ENCODE assay signal across 11 mouse cellular contexts in genomic region chr11:88581375-88581774, GRCm38 (mm10).
DNase-seq lines count a peak whose midpoint lies in the region; ATAC-seq lines count a peak whose summit lies in the region.
"Had no signal": no experiment of that assay in that cellular context is flagged by ENCODE, and none has a peak within 500 bp of the region (broad histone marks: within the 10 kb centered on the region; RNA-seq: fewer than 3 reads in every experiment).

No protein-coding gene starts in this region.

- H3K4me1 ChIP-seq in kidney, embryonic 16.5 days (ENCODE audit: insufficient read depth, low read length), result peaks cover 71% of the 10 kb centered on the region
- peaks cover 76% of the 10 kb centered on the region for H3K4me1 ChIP-seq in embryonic facial prominence, embryonic 12.5 days
- peaks cover 99% of the 10 kb centered on the region for H3K4me1 ChIP-seq in hindbrain, embryonic 10.5 days (replicated peaks)
- H3K4me1 ChIP-seq in midbrain, embryonic 15.5 days, result peaks cover 80% of the 10 kb centered on the region

- no peaks in the 10 kb centered on the region; the same call in 1 of the 2 replicates for H3K36me3 ChIP-seq in kidney, embryonic 16.5 days (ENCODE audit: insufficient read depth, low read length)
- H3K36me3 ChIP-seq in embryonic facial prominence, embryonic 12.5 days, result 0 out of 2 replicates have a peak, but pooled peaks cover 4% of the 10 kb centered on the region
- peaks cover 28% of the 10 kb centered on the region for H3K36me3 ChIP-seq in hindbrain, embryonic 10.5 days
- no peaks in the 10 kb centered on the region for H3K36me3 ChIP-seq in midbrain, embryonic 15.5 days (replicated peaks)

- WGBS in kidney, embryonic 16.5 days, result 58% methylated on average over 7 of the region's 7 CpGs
- 63% methylated on average over 7 of the region's 7 CpGs for WGBS in embryonic facial prominence, embryonic 12.5 days
- WGBS in hindbrain, embryonic 10.5 days, result 73% methylated on average over 7 of the region's 7 CpGs
- 45% methylated on average over 7 of the region's 7 CpGs for WGBS in midbrain, embryonic 15.5 days

- ATAC-seq in kidney, embryonic 16.5 days (ENCODE audit: low FRiP score, low TSS enrichment), result no peak
- ATAC-seq in embryonic facial prominence, embryonic 12.5 days (ENCODE audit: insufficient number of reproducible peaks, insufficient read depth, low FRiP score, low TSS enrichment), result no peak
- no peak for ATAC-seq in midbrain, embryonic 15.5 days (replicated peaks)

- no peaks in the 10 kb centered on the region for H3K9me3 ChIP-seq in kidney, embryonic 16.5 days (ENCODE audit: low read length)
- H3K9me3 ChIP-seq in embryonic facial prominence, embryonic 12.5 days, result no peaks in the 10 kb centered on the region
- no peaks in the 10 kb centered on the region for H3K9me3 ChIP-seq in hindbrain, embryonic 10.5 days
- H3K9me3 ChIP-seq in midbrain, embryonic 15.5 days, result no peaks in the 10 kb centered on the region

- no peak overlapping the region for H3K4me2 ChIP-seq in kidney, embryonic 16.5 days (replicated peaks; ENCODE audit: low read depth, low read length)
- H3K4me2 ChIP-seq in embryonic facial prominence, embryonic 12.5 days (replicated peaks), result no peak overlapping the region
- H3K4me2 ChIP-seq in midbrain, embryonic 15.5 days, result no peak overlapping the region

- no peak for DNase-seq in kidney, adult 8-10 months
- no peak for DNase-seq in hindbrain, embryonic 10.5 days (ENCODE audit: low spot score)
- no peak for DNase-seq in left cerebral cortex, adult 9 months (ENCODE audit: low spot score in 2 of 2)
- no peak for DNase-seq in frontal cortex, adult 2 months (ENCODE audit: extremely low spot score in 1 of 2, low spot score in 1 of 2)
- DNase-seq in cerebellum, adult 11 months, result no peak
- DNase-seq: cerebellum, adult 8-10 months; heart, postnatal 4 days; lung, adult 18-20 months had no signal

- H3K9ac ChIP-seq in kidney, embryonic 16.5 days (replicated peaks; ENCODE audit: low read length), result peak overlapping the region; percentile 17; the same call in 1 of the 2 replicates
- H3K9ac ChIP-seq in embryonic facial prominence, embryonic 12.5 days, result no peak overlapping the region
- no peak overlapping the region for H3K9ac ChIP-seq in midbrain, embryonic 15.5 days

- no peaks in the 10 kb centered on the region for H3K27me3 ChIP-seq in kidney, embryonic 16.5 days (ENCODE audit: insufficient read depth, low read length)
- no peaks in the 10 kb centered on the region for H3K27me3 ChIP-seq in embryonic facial prominence, embryonic 12.5 days
- no peaks in the 10 kb centered on the region for H3K27me3 ChIP-seq in hindbrain, embryonic 10.5 days (ENCODE audit: insufficient read depth, poor library complexity, severe bottlenecking)
- H3K27me3 ChIP-seq in midbrain, embryonic 15.5 days (replicated peaks), result no peaks in the 10 kb centered on the region

- no peak overlapping the region for H3K4me3 ChIP-seq in kidney, embryonic 16.5 days (ENCODE audit: low read length)
- H3K4me3 ChIP-seq in embryonic facial prominence, embryonic 12.5 days, result no peak overlapping the region
- H3K4me3 ChIP-seq in hindbrain, embryonic 10.5 days, result no peak overlapping the region
- no peak overlapping the region for H3K4me3 ChIP-seq in midbrain, embryonic 15.5 days

- H3K27ac ChIP-seq in kidney, embryonic 16.5 days (ENCODE audit: low read length), result peak overlapping the region; percentile 91
- peak overlapping the region; percentile 86; the same call in 1 of the 2 replicates for H3K27ac ChIP-seq in embryonic facial prominence, embryonic 12.5 days
- peak overlapping the region; percentile 92 for H3K27ac ChIP-seq in hindbrain, embryonic 10.5 days
- peak overlapping the region; percentile 74 for H3K27ac ChIP-seq in midbrain, embryonic 15.5 days
